Mouse (Mus musculus): ENCODE results near the gene Gpr4. TPM values are rescaled to one million over a fixed set of nuclear protein-coding genes. Genes with fewer than 3 reads are reported as not detected.

Gpr4 gene
- total RNA-seq, 1 experiment, result 3.8 TPM

GRCm38 (mm10) chr7:19258336-19258735 is 46.0 kb downstream of the Gpr4 start:
- H3K27ac ChIP-seq (ENCODE audit: insufficient read depth, low read depth, low read length, poor library complexity, severe bottlenecking), result no peak overlapping the region

GRCm38 (mm10) chr7:19265147-19265546 is 52.8 kb downstream of the Gpr4 start:
- H3K36me3 ChIP-seq (ENCODE audit: control insufficient read depth, insufficient read depth, low read length, poor library complexity, severe bottlenecking), result peaks cover 55% of the 10 kb centered on the region
- in situ Hi-C loops (cut with MboI; ENCODE audit: low sequenced_read_pairs in 2 of 2, unreplicated experiment in 2 of 2), result no loop called here

More at GRCm38 (mm10) chr7:19258336-19258735, 46.0 kb downstream of the Gpr4 start:
- Histone ChIP-seq H3K4me1 (ENCODE audit: control insufficient read depth in 2 of 2, insufficient read depth in 2 of 2, low read length in 2 of 2, poor library complexity in 1 of 2) (peaks cover 0 to 18% of the 10 kb centered on the region in 2 experiments; a peak in 2 of 4 replicates), H3K9me3 (ENCODE audit: control insufficient read depth, insufficient read depth, low read depth, low read length) (no peaks in the 10 kb centered on the region), H3K9ac (ENCODE audit: insufficient read depth, low read depth, low read length, poor library complexity, severe bottlenecking) (no peak overlapping the region), H3K36me3 (ENCODE audit: control insufficient read depth, insufficient read depth, low read length, poor library complexity, severe bottlenecking) (peaks cover 44% of the 10 kb centered on the region), H3K4me3 (ENCODE audit: insufficient read depth in 1 of 2, low read depth in 1 of 2, low read length in 2 of 2, poor library complexity in 1 of 2, severe bottlenecking in 1 of 2) (no peak overlapping the region)
- in situ Hi-C loops (cut with MboI; ENCODE audit: low sequenced_read_pairs in 2 of 2, unreplicated experiment in 2 of 2), result no loop called here
- TF ChIP-seq ZNF384 (IDR thresholded peaks at IDR 0.05; ENCODE audit: low read depth, low read length) (no peak), MAFK (IDR thresholded peaks at IDR 0.05; ENCODE audit: insufficient read depth, low read depth, low read length) (no peak), CHD2 (IDR thresholded peaks at IDR 0.05; ENCODE audit: low read depth, low read length) (no peak), ZC3H11A (IDR thresholded peaks at IDR 0.05; ENCODE audit: borderline replicate concordance, low read depth, low read length) (no peak), HCFC1 (IDR thresholded peaks at IDR 0.05; ENCODE audit: borderline replicate concordance, insufficient read depth, low read length) (no peak)
- DNase-seq (ENCODE audit: low read depth, low spot score), result no peak

GRCm38 (mm10) chr7:19265928-19266822 is 53.8 kb downstream of the Gpr4 start:
- H3K27ac ChIP-seq (ENCODE audit: insufficient read depth, low read depth, low read length, poor library complexity, severe bottlenecking), result peak overlapping the region; percentile 0
- H3K9ac ChIP-seq (ENCODE audit: insufficient read depth, low read depth, low read length, poor library complexity, severe bottlenecking), result peak overlapping the region; percentile 39
- in situ Hi-C loops (cut with MboI; ENCODE audit: low sequenced_read_pairs in 2 of 2, unreplicated experiment in 2 of 2), result no loop called here

More at GRCm38 (mm10) chr7:19265147-19265546, 52.8 kb downstream of the Gpr4 start:
- TF ChIP-seq CHD2 (IDR thresholded peaks at IDR 0.05; ENCODE audit: low read depth, low read length), result no peak
- TF ChIP-seq HCFC1 (IDR thresholded peaks at IDR 0.05; ENCODE audit: borderline replicate concordance, insufficient read depth, low read length), result no peak
- no peak for TF ChIP-seq ZNF384 (IDR thresholded peaks at IDR 0.05; ENCODE audit: low read depth, low read length)
- no peak for TF ChIP-seq ZC3H11A (IDR thresholded peaks at IDR 0.05; ENCODE audit: borderline replicate concordance, low read depth, low read length)
- no peak for TF ChIP-seq MAFK (IDR thresholded peaks at IDR 0.05; ENCODE audit: insufficient read depth, low read depth, low read length)
- Histone ChIP-seq H3K27ac (ENCODE audit: insufficient read depth, low read depth, low read length, poor library complexity, severe bottlenecking) (no peak overlapping the region), H3K9me3 (ENCODE audit: control insufficient read depth, insufficient read depth, low read depth, low read length) (no peaks in the 10 kb centered on the region), H3K4me3 (ENCODE audit: insufficient read depth in 1 of 2, low read depth in 1 of 2, low read length in 2 of 2, poor library complexity in 1 of 2, severe bottlenecking in 1 of 2) (no peak overlapping the region), H3K4me1 (ENCODE audit: control insufficient read depth in 2 of 2, insufficient read depth in 2 of 2, low read length in 2 of 2, poor library complexity in 1 of 2) (peaks cover 9 to 38% of the 10 kb centered on the region in 2 experiments), H3K9ac (ENCODE audit: insufficient read depth, low read depth, low read length, poor library complexity, severe bottlenecking) (no peak overlapping the region)
- DNase-seq (ENCODE audit: low read depth, low spot score), result no peak

GRCm38 (mm10) chr7:19267051-19267450 is 54.7 kb downstream of the Gpr4 start:
- Histone ChIP-seq H3K27ac (ENCODE audit: insufficient read depth, low read depth, low read length, poor library complexity, severe bottlenecking) (peak overlapping the region; percentile 0; the same call in 1 of the 2 replicates), H3K9ac (ENCODE audit: insufficient read depth, low read depth, low read length, poor library complexity, severe bottlenecking) (no peak overlapping the region)

More at GRCm38 (mm10) chr7:19265928-19266822, 53.8 kb downstream of the Gpr4 start:
- no peak for TF ChIP-seq ZC3H11A (IDR thresholded peaks at IDR 0.05; ENCODE audit: borderline replicate concordance, low read depth, low read length)
- no peak for TF ChIP-seq MAFK (IDR thresholded peaks at IDR 0.05; ENCODE audit: insufficient read depth, low read depth, low read length)
- no peak for TF ChIP-seq ZNF384 (IDR thresholded peaks at IDR 0.05; ENCODE audit: low read depth, low read length)
- no peak for TF ChIP-seq CHD2 (IDR thresholded peaks at IDR 0.05; ENCODE audit: low read depth, low read length)
- TF ChIP-seq HCFC1 (IDR thresholded peaks at IDR 0.05; ENCODE audit: borderline replicate concordance, insufficient read depth, low read length), result no peak
- Histone ChIP-seq H3K36me3 (ENCODE audit: control insufficient read depth, insufficient read depth, low read length, poor library complexity, severe bottlenecking) (peaks cover 46% of the 10 kb centered on the region), H3K9me3 (ENCODE audit: control insufficient read depth, insufficient read depth, low read depth, low read length) (no peaks in the 10 kb centered on the region), H3K4me1 (ENCODE audit: control insufficient read depth in 2 of 2, insufficient read depth in 2 of 2, low read length in 2 of 2, poor library complexity in 1 of 2) (peaks cover 9 to 34% of the 10 kb centered on the region in 2 experiments), H3K4me3 (ENCODE audit: insufficient read depth in 1 of 2, low read depth in 1 of 2, low read length in 2 of 2, poor library complexity in 1 of 2, severe bottlenecking in 1 of 2) (no peak overlapping the region)
- no peak for DNase-seq (ENCODE audit: low read depth, low spot score)

More at GRCm38 (mm10) chr7:19267051-19267450, 54.7 kb downstream of the Gpr4 start:
- Histone ChIP-seq H3K36me3 (ENCODE audit: control insufficient read depth, insufficient read depth, low read length, poor library complexity, severe bottlenecking) (peaks cover 40% of the 10 kb centered on the region), H3K4me1 (ENCODE audit: control insufficient read depth in 2 of 2, insufficient read depth in 2 of 2, low read length in 2 of 2, poor library complexity in 1 of 2) (peaks cover 9 to 34% of the 10 kb centered on the region in 2 experiments), H3K4me3 (ENCODE audit: insufficient read depth in 1 of 2, low read depth in 1 of 2, low read length in 2 of 2, poor library complexity in 1 of 2, severe bottlenecking in 1 of 2) (peak overlapping the region in 1 of 2 experiments; percentile 9; a peak in 1 of 4 replicates), H3K9me3 (ENCODE audit: control insufficient read depth, insufficient read depth, low read depth, low read length) (no peaks in the 10 kb centered on the region)
- no peak for TF ChIP-seq ZC3H11A (IDR thresholded peaks at IDR 0.05; ENCODE audit: borderline replicate concordance, low read depth, low read length)
- TF ChIP-seq CHD2 (IDR thresholded peaks at IDR 0.05; ENCODE audit: low read depth, low read length), result no peak
- TF ChIP-seq ZNF384 (IDR thresholded peaks at IDR 0.05; ENCODE audit: low read depth, low read length), result no peak
- TF ChIP-seq MAFK (IDR thresholded peaks at IDR 0.05; ENCODE audit: insufficient read depth, low read depth, low read length), result no peak
- TF ChIP-seq HCFC1 (IDR thresholded peaks at IDR 0.05; ENCODE audit: borderline replicate concordance, insufficient read depth, low read length), result no peak
- DNase-seq (ENCODE audit: low read depth, low spot score), result no peak
- in situ Hi-C loops (cut with MboI; ENCODE audit: low sequenced_read_pairs in 2 of 2, unreplicated experiment in 2 of 2), result no loop called here
